Mouse (Mus musculus): ENCODE data around the gene Tepp. TPM values are rescaled to one million over a fixed set of nuclear protein-coding genes. Genes with fewer than 3 reads are reported as not detected.

Gene Tepp
- total and polyA plus RNA-seq, 2 experiments: not detected

DNA sequence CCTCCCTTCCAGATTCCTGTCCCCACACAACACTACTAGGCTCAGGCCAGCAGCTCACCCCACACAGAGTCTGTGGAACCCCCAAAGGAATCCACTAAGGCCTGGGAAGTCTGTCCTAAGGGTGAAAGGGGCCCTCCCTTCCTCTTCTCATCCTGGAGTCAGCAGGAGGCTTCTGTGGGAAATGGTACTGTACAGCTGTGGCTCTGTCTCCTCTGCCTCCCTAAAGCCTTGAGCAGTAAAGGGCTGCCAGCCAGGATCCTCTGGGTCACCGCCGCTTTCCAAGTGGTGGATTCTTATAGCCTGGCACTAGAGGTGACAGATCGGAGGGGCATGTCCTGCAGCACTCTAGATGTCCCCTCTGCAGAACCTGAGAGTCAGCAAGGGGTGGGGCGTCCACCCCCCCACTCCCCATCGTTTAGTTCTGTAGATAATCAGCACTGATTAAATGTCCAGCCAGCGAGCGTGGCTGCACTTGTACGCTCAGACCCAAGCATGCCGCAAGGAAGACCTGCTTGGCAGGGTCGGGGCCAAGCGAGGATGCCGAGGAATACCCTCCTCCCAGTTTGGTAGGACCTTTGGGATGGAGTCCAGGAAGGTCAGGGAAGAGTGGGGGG, 63.1 kb downstream of the Tepp start:
- Histone ChIP-seq H3K9ac (ENCODE audit: low read depth, low read length) (no peak overlapping the region), H3K27ac (replicated peaks; ENCODE audit: insufficient read depth, low read depth, low read length) (no peak overlapping the region), H3K27me3 (ENCODE audit: control insufficient read depth, insufficient read depth, low read length) (no peaks in the 10 kb centered on the region), H3K36me3 (ENCODE audit: control insufficient read depth, insufficient read depth, low read length) (no peaks in the 10 kb centered on the region; the same call in 1 of the 2 replicates), H3K4me1 (ENCODE audit: control insufficient read depth, insufficient read depth, low read length) (peaks cover 10% of the 10 kb centered on the region), H3K4me3 (ENCODE audit: insufficient read depth, low read depth, low read length) (no peak overlapping the region), H3K79me2 (ENCODE audit: control insufficient read depth, insufficient read depth, low read length) (no peaks in the 10 kb centered on the region)
- TF ChIP-seq CTCF (IDR thresholded peaks at IDR 0.05; ENCODE audit: low read depth, low read length) (no peak), POLR2A (IDR thresholded peaks at IDR 0.05; ENCODE audit: extremely low read depth, insufficient read depth, low read length) (no peak)
- no peak for DNase-seq (ENCODE audit: extremely low read depth, low read depth, low spot score)
- WGBS: 75% methylated on average over 12 of the region's 12 CpGs

DNA sequence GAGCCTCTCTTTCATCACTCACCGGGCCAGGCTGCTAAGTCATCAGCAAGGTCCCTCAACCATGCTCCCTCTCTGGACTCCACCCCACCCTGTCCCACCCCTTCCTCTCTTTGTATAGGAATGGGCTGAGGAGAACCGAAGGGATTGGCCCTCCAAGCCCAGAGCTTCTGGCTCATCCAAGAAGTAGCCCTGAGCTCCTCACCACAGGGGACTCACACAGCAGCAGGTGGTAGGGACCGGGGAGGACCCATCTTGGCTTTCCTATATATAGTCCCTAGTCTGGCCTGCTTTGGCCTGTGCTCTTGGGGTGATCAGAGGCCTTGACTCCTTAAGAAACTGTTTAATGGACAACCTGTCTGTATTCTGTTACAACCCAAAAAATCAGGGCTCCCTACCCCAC, 64.1 kb downstream of the Tepp start:
- peaks cover 10% of the 10 kb centered on the region for H3K4me1 ChIP-seq (ENCODE audit: control insufficient read depth, insufficient read depth, low read length)
- H3K27me3 ChIP-seq (ENCODE audit: control insufficient read depth, insufficient read depth, low read length): no peaks in the 10 kb centered on the region
- no peak overlapping the region for H3K4me3 ChIP-seq (ENCODE audit: insufficient read depth, low read depth, low read length)
- no peaks in the 10 kb centered on the region for H3K79me2 ChIP-seq (ENCODE audit: control insufficient read depth, insufficient read depth, low read length)
- no peak for TF ChIP-seq POLR2A (IDR thresholded peaks at IDR 0.05; ENCODE audit: extremely low read depth, insufficient read depth, low read length)
- no peak for TF ChIP-seq CTCF (IDR thresholded peaks at IDR 0.05; ENCODE audit: low read depth, low read length)
- no peak overlapping the region for H3K27ac ChIP-seq (replicated peaks; ENCODE audit: insufficient read depth, low read depth, low read length)
- no peak overlapping the region for H3K9ac ChIP-seq (ENCODE audit: low read depth, low read length)
- DNase-seq (ENCODE audit: extremely low read depth, low read depth, low spot score): no peak
- WGBS: 84% methylated on average over 3 of the region's 3 CpGs
- H3K36me3 ChIP-seq (ENCODE audit: control insufficient read depth, insufficient read depth, low read length): no peaks in the 10 kb centered on the region; the same call in 1 of the 2 replicates

- H3K79me2 ChIP-seq (ENCODE audit: control insufficient read depth, insufficient read depth, low read length): no peaks in the 10 kb centered on the region
- TF ChIP-seq POLR2A (IDR thresholded peaks at IDR 0.05; ENCODE audit: extremely low read depth, insufficient read depth, low read length) (no peak), CTCF (IDR thresholded peaks at IDR 0.05; ENCODE audit: low read depth, low read length) (no peak)
- 91% methylated on average over 7 of the region's 7 CpGs for WGBS
- H3K4me3 ChIP-seq (ENCODE audit: insufficient read depth, low read depth, low read length): no peak overlapping the region
- H3K27ac ChIP-seq (replicated peaks; ENCODE audit: insufficient read depth, low read depth, low read length): no peak overlapping the region
- H3K4me1 ChIP-seq (ENCODE audit: control insufficient read depth, insufficient read depth, low read length): peaks cover 10% of the 10 kb centered on the region
- no peaks in the 10 kb centered on the region for H3K27me3 ChIP-seq (ENCODE audit: control insufficient read depth, insufficient read depth, low read length)
- no peak for DNase-seq (ENCODE audit: extremely low read depth, low read depth, low spot score)
- H3K36me3 ChIP-seq (ENCODE audit: control insufficient read depth, insufficient read depth, low read length): no peaks in the 10 kb centered on the region; the same call in 1 of the 2 replicates
- no peak overlapping the region for H3K9ac ChIP-seq (ENCODE audit: low read depth, low read length)
Observed at GRCm38 (mm10) chr8:95375374-95375930, 65.1 kb downstream of the Tepp start.

Other genes with a start within 250 kb of the Tepp start
- 1.2 and 1.3 TPM in 2 replicates for gene Katnb1, start 229.4 kb upstream of the Tepp start, total RNA-seq (2014; rRNA removed)
- gene Katnb1, start 229.4 kb upstream of the Tepp start, polyA plus RNA-seq (2012; rRNA removed): 2.5 and 3.2 TPM in 2 replicates
- gene Kifc3, start 107.8 kb upstream of the Tepp start, total RNA-seq (2014; rRNA removed): 6.8 and 9.3 TPM in 2 replicates
- 17.3 and 28.3 TPM in 2 replicates for gene Kifc3, start 107.8 kb upstream of the Tepp start, polyA plus RNA-seq (2012; rRNA removed)
- under 0.01 and 0.07 TPM in 2 replicates for gene Cngb1, start 4.0 kb upstream of the Tepp start, total RNA-seq (2014; rRNA removed)
- gene Cngb1, start 4.0 kb upstream of the Tepp start, polyA plus RNA-seq (2012; rRNA removed): 0.39 TPM in 1 of 2 replicates, not detected in the other
- gene Zfp319, start 21.4 kb downstream of the Tepp start, total RNA-seq (2014; rRNA removed): 1.2 and 1.8 TPM in 2 replicates
- 2.5 and 3.2 TPM in 2 replicates for gene Zfp319, start 21.4 kb downstream of the Tepp start, polyA plus RNA-seq (2012; rRNA removed)
- gene Usb1, start 21.7 kb downstream of the Tepp start, total RNA-seq (2014; rRNA removed): 6.7 and 7.9 TPM in 2 replicates
- 16.2 and 20.0 TPM in 2 replicates for gene Usb1, start 21.7 kb downstream of the Tepp start, polyA plus RNA-seq (2012; rRNA removed)
- gene Mmp15, start 41.7 kb downstream of the Tepp start, total RNA-seq (2014; rRNA removed): 6.5 and 7.2 TPM in 2 replicates
- 15.1 and 16.5 TPM in 2 replicates for gene Mmp15, start 41.7 kb downstream of the Tepp start, polyA plus RNA-seq (2012; rRNA removed)
- gene Cfap20, start 124.3 kb downstream of the Tepp start, total RNA-seq (2014; rRNA removed): 39.6 and 47.1 TPM in 2 replicates
- gene Cfap20, start 124.3 kb downstream of the Tepp start, polyA plus RNA-seq (2012; rRNA removed): 27.0 and 37.5 TPM in 2 replicates
- 13.2 and 19.6 TPM in 2 replicates for gene Csnk2a2, start 179.5 kb downstream of the Tepp start, total RNA-seq (2014; rRNA removed)
- 8.8 and 10.1 TPM in 2 replicates for gene Csnk2a2, start 179.5 kb downstream of the Tepp start, polyA plus RNA-seq (2012; rRNA removed)
- gene Ccdc113, start 223.5 kb downstream of the Tepp start, total RNA-seq (2014; rRNA removed): not detected in 2 replicates
- gene Ccdc113, start 223.5 kb downstream of the Tepp start, polyA plus RNA-seq (2012; rRNA removed): not detected in 2 replicates

Data from liver, adult 2 months (tissue).